Mouse (Mus musculus) testis, postnatal 10 days (tissue): ENCODE results near the gene Rfc5.
"Not testable (repeated sequence)": the region's sequence is repeated elsewhere in the genome, so short reads cannot be mapped to it uniquely, and the experiment has no call there.

Experiments
- DNase-seq: peaks from one replicate; pipeline ENCODE4 v3.0.0; 2021; ENCODE audit warnings: low spot score

Rfc5 gene

GRCm38 (mm10) chr5:117347011-117347410 lies 41.8 kb downstream of the Rfc5 start:
- DNase-seq = no peak

- DNase-seq = no peak
These were observed 42.6 kb downstream of the Rfc5 start for GRCm38 (mm10) chr5:117346281-117346680.

- no peak for DNase-seq
These were observed 43.3 kb downstream of the Rfc5 start for GRCm38 (mm10) chr5:117345432-117345976.

- not testable (repeated sequence) for DNase-seq
These were observed 44.4 kb downstream of the Rfc5 start for GRCm38 (mm10) chr5:117344496-117344895.

GRCm38 (mm10) chr5:117341896-117342295 lies 47.0 kb downstream of the Rfc5 start:
- DNase-seq = no peak

GRCm38 (mm10) chr5:117340081-117340480 lies 48.8 kb downstream of the Rfc5 start:
- DNase-seq = no peak

- no peak for DNase-seq
These were observed 50.3 kb downstream of the Rfc5 start for GRCm38 (mm10) chr5:117338503-117338902.

- no peak for DNase-seq
These were observed 50.8 kb downstream of the Rfc5 start for GRCm38 (mm10) chr5:117337999-117338398.

GRCm38 (mm10) chr5:117330457-117330856 lies 58.4 kb downstream of the Rfc5 start:
- no peak for DNase-seq
